ENCODE assay signal across 8 mouse cellular contexts in genomic region chr7:24082457-24083235, GRCm38 (mm10). TPM values are rescaled to one million over a fixed set of nuclear protein-coding genes. Genes with fewer than 3 reads are reported as not detected.
A peak's percentile ranks its signal among the peaks of the same experiment; 100 is the strongest.
DNase-seq lines count a peak whose midpoint lies in the region; ATAC-seq and TF ChIP-seq lines count a peak whose summit lies in the region.

No protein-coding gene starts in this region.

- peak; percentile 47 for DNase-seq in adrenal gland, adult 2 months
- no peak for DNase-seq in adrenal gland, postnatal 25 days
- peak; percentile 14 for DNase-seq in lung, postnatal 0 days (ENCODE audit: low spot score)
- no peak for DNase-seq in lung, postnatal 14 days
- DNase-seq in forebrain, embryonic 11.5 days (ENCODE audit: low spot score), result no peak
- DNase-seq in left cerebral cortex, adult 9 months (ENCODE audit: low spot score in 2 of 2), result peak; percentile 61 to 79
- DNase-seq in natural killer cell, adult 2 months (ENCODE audit: low spot score in 2 of 2), result no peak

- no peak for TF ChIP-seq EP300 in lung, postnatal 0 days (IDR thresholded peaks at IDR 0.05)

- peaks cover 3% of the 10 kb centered on the region; the same call in 1 of the 2 replicates for H3K4me1 ChIP-seq in lung, postnatal 0 days (ENCODE audit: insufficient read depth, low read depth, low read length)
- peaks cover 2% of the 10 kb centered on the region; the same call in 1 of the 2 replicates for H3K4me1 ChIP-seq in forebrain, embryonic 11.5 days (replicated peaks; ENCODE audit: control insufficient read depth, insufficient read depth, low read length)
- H3K4me1 ChIP-seq in midbrain, embryonic 16.5 days (ENCODE audit: control insufficient read depth, insufficient read depth, low read length), result peaks cover 15% of the 10 kb centered on the region

- peak overlapping the region; percentile 62 for H3K4me3 ChIP-seq in lung, postnatal 0 days (ENCODE audit: low read depth, low read length)
- H3K4me3 ChIP-seq in forebrain, embryonic 11.5 days (ENCODE audit: low read depth, low read length), result peak overlapping the region; percentile 63
- peak overlapping the region; percentile 55 for H3K4me3 ChIP-seq in midbrain, embryonic 16.5 days (ENCODE audit: low read depth, low read length)

- 35% methylated on average over 15 of the region's 15 CpGs for WGBS in lung, postnatal 0 days
- 66% methylated on average over 15 of the region's 15 CpGs for WGBS in forebrain, embryonic 11.5 days
- WGBS in midbrain, embryonic 16.5 days, result 59% methylated on average over 15 of the region's 15 CpGs

- no peak for TF ChIP-seq CTCF in lung, postnatal 0 days (IDR thresholded peaks at IDR 0.05)

- peak overlapping the region; percentile 56; the same call in 1 of the 2 replicates for H3K9ac ChIP-seq in lung, postnatal 0 days (replicated peaks; ENCODE audit: low read depth)
- peak overlapping the region; percentile 70 for H3K9ac ChIP-seq in forebrain, embryonic 11.5 days (ENCODE audit: low read length)
- peak overlapping the region; percentile 82 for H3K9ac ChIP-seq in midbrain, embryonic 16.5 days (ENCODE audit: low read depth, low read length)

- ATAC-seq in lung, postnatal 0 days, result no peak
- ATAC-seq in forebrain, embryonic 11.5 days (replicated peaks; ENCODE audit: low FRiP score), result peak; percentile 29
- peak; percentile 27; the same call in 1 of the 2 replicates for ATAC-seq in midbrain, embryonic 16.5 days

- peak overlapping the region; percentile 43; the same call in 1 of the 2 replicates for H3K27ac ChIP-seq in lung, postnatal 0 days (ENCODE audit: low read length)
- peak overlapping the region; percentile 62; the same call in 1 of the 2 replicates for H3K27ac ChIP-seq in forebrain, embryonic 11.5 days (ENCODE audit: low read depth, low read length)
- H3K27ac ChIP-seq in midbrain, embryonic 16.5 days (ENCODE audit: low read length), result peak overlapping the region; percentile 75

- no peaks in the 10 kb centered on the region for H3K9me3 ChIP-seq in lung, postnatal 0 days (ENCODE audit: low read length)
- peaks cover 15% of the 10 kb centered on the region; the same call in 1 of the 2 replicates for H3K9me3 ChIP-seq in forebrain, embryonic 11.5 days (ENCODE audit: control insufficient read depth, low read length)
- H3K9me3 ChIP-seq in midbrain, embryonic 16.5 days (replicated peaks; ENCODE audit: control insufficient read depth, low read length, poor library complexity, severe bottlenecking), result peaks cover 11% of the 10 kb centered on the region

- H3K36me3 ChIP-seq in lung, postnatal 0 days (ENCODE audit: insufficient read depth, low read length), result no peaks in the 10 kb centered on the region
- H3K36me3 ChIP-seq in forebrain, embryonic 11.5 days (ENCODE audit: control insufficient read depth, insufficient read depth, low read length), result peaks cover 17% of the 10 kb centered on the region
- H3K36me3 ChIP-seq in midbrain, embryonic 16.5 days (ENCODE audit: control insufficient read depth, insufficient read depth, low read length), result peaks cover 23% of the 10 kb centered on the region

- peak overlapping the region; percentile 69 for H3K4me2 ChIP-seq in lung, postnatal 0 days (replicated peaks; ENCODE audit: low read depth, low read length)
- H3K4me2 ChIP-seq in forebrain, embryonic 11.5 days (ENCODE audit: low read depth, low read length, severe bottlenecking), result peak overlapping the region; percentile 62
- H3K4me2 ChIP-seq in midbrain, embryonic 16.5 days (ENCODE audit: low read length), result peak overlapping the region; percentile 83

- no peaks in the 10 kb centered on the region for H3K27me3 ChIP-seq in lung, postnatal 0 days (replicated peaks; ENCODE audit: insufficient read depth, low read length)
- H3K27me3 ChIP-seq in forebrain, embryonic 11.5 days (ENCODE audit: control insufficient read depth, insufficient read depth, low read length), result no peaks in the 10 kb centered on the region
- no peaks in the 10 kb centered on the region; the same call in 1 of the 2 replicates for H3K27me3 ChIP-seq in midbrain, embryonic 16.5 days (ENCODE audit: control insufficient read depth, insufficient read depth, low read depth, low read length)

RNA-seq across cellular contexts. Expression of gene Zfp180, which starts 0.9 kb away (rescaled TPM):
- total RNA-seq in adrenal gland, adult 2 months (2021), result 10 to 100 TPM; 21.7 to 26.3 TPM
- polyA plus RNA-seq in adrenal gland, adult 2 months (2012; rRNA removed), result 11.3 and 17.9 TPM in 2 replicates
- 26.6 and 27.0 TPM in 2 replicates for total RNA-seq in adrenal gland, postnatal 25 days (2021)
- 10.4 and 10.5 TPM in 2 replicates for polyA plus RNA-seq in lung, postnatal 0 days (2015; fragmentation: Nextera tagmentation; extraction: Ambion mirVana)
- polyA plus RNA-seq in forebrain, embryonic 11.5 days (2014; fragmentation: Nextera tagmentation; extraction: Ambion mirVana), result 33.3 and 35.3 TPM in 2 replicates
- 41.9 and 44.2 TPM in 2 replicates for polyA plus RNA-seq in midbrain, embryonic 16.5 days (2015; fragmentation: Nextera tagmentation; extraction: Ambion mirVana)

RNA-seq across cellular contexts. Expression of gene Zfp112, which starts 29.5 kb away (rescaled TPM):
- 1 to 10 TPM; 3.1 to 4.1 TPM for total RNA-seq in adrenal gland, adult 2 months (2021)
- 1.8 and 2.2 TPM in 2 replicates for polyA plus RNA-seq in adrenal gland, adult 2 months (2012; rRNA removed)
- total RNA-seq in adrenal gland, postnatal 25 days (2021), result 5.4 and 6.1 TPM in 2 replicates
- polyA plus RNA-seq in lung, postnatal 0 days (2015; fragmentation: Nextera tagmentation; extraction: Ambion mirVana), result 3.3 and 4.3 TPM in 2 replicates
- 5.1 and 6.3 TPM in 2 replicates for polyA plus RNA-seq in forebrain, embryonic 11.5 days (2014; fragmentation: Nextera tagmentation; extraction: Ambion mirVana)
- 11.2 and 12.1 TPM in 2 replicates for polyA plus RNA-seq in midbrain, embryonic 16.5 days (2015; fragmentation: Nextera tagmentation; extraction: Ambion mirVana)

RNA-seq across cellular contexts. Expression of gene Vmn1r183, which starts 29.6 kb away (rescaled TPM):
- not detected for total RNA-seq in adrenal gland, adult 2 months (2021)
- not detected in 2 replicates for polyA plus RNA-seq in adrenal gland, adult 2 months (2012; rRNA removed)
- total RNA-seq in adrenal gland, postnatal 25 days (2021), result not detected in 2 replicates
- polyA plus RNA-seq in lung, postnatal 0 days (2015; fragmentation: Nextera tagmentation; extraction: Ambion mirVana), result not detected in 2 replicates
- polyA plus RNA-seq in forebrain, embryonic 11.5 days (2014; fragmentation: Nextera tagmentation; extraction: Ambion mirVana), result not detected in 2 replicates
- polyA plus RNA-seq in midbrain, embryonic 16.5 days (2015; fragmentation: Nextera tagmentation; extraction: Ambion mirVana), result not detected in 2 replicates

RNA-seq across cellular contexts. Expression of gene Zfp235, which starts 51.3 kb away (rescaled TPM):
- total RNA-seq in adrenal gland, adult 2 months (2021), result 1 to 10 TPM; 9.4 to 9.7 TPM
- polyA plus RNA-seq in adrenal gland, adult 2 months (2012; rRNA removed), result 2.6 and 4.2 TPM in 2 replicates
- total RNA-seq in adrenal gland, postnatal 25 days (2021), result 11.1 and 11.3 TPM in 2 replicates
- 10.2 and 11.5 TPM in 2 replicates for polyA plus RNA-seq in lung, postnatal 0 days (2015; fragmentation: Nextera tagmentation; extraction: Ambion mirVana)
- 17.4 and 17.6 TPM in 2 replicates for polyA plus RNA-seq in forebrain, embryonic 11.5 days (2014; fragmentation: Nextera tagmentation; extraction: Ambion mirVana)
- 23.0 and 24.5 TPM in 2 replicates for polyA plus RNA-seq in midbrain, embryonic 16.5 days (2015; fragmentation: Nextera tagmentation; extraction: Ambion mirVana)

Comparison
In these comparisons a context has a peak if more than half of its experiments do, and no peak if none do; other contexts are left out.
1. DNase-seq: peak in adrenal gland, adult 2 months (single experiment), lung, postnatal 0 days (single experiment) and left cerebral cortex, adult 9 months (2 of 2); none in adrenal gland, postnatal 25 days (single experiment), lung, postnatal 14 days (single experiment), forebrain, embryonic 11.5 days (single experiment) and natural killer cell, adult 2 months (0 of 2).
2. Peak in every context shown above with its lines, with median percentiles within 50 percentile points of each other: H3K27ac ChIP-seq, H3K4me2 ChIP-seq, H3K4me3 ChIP-seq and H3K9ac ChIP-seq.